ENCODE assay signal across 8 mouse cellular contexts in the genomic region with DNA sequence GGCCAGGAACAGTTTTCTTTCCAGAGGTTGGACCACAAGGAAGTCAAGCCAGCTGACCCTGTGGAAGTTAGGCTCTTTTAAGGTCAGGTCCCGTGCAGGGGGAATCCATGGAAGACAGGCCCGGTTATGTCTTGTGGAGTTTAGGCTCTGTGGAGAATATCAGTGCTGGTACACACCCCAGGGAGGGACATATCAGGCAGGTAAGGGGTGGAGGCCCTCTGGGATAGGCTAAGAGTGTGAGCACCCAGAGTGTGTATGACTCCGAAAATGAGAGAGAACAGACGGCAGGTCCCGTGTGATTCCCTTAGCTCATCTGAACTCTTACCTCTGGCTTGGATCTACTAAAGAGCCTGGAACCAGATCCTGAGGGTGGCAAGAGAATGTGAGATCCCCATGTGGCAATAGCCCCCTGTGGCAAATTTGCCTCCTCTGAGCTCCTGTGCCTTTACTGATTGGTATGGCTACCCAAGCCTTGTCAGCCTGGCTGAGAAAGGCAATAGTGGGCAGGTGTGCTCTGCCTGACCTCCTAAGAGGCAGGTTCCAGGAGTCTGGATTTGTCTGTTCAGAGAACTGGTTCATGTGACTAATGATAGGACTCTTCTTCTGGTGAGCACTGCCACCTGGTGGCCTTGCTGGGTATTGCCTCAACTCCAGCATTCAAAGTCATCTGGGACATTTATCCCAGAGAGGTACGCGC. TPM values are rescaled to one million over a fixed set of nuclear protein-coding genes. Genes with fewer than 3 reads are reported as not detected.
A peak's percentile ranks its signal among the peaks of the same experiment; 100 is the strongest.
DNase-seq lines count a peak whose midpoint lies in the region; ATAC-seq and TF ChIP-seq lines count a peak whose summit lies in the region.

No protein-coding gene starts in this region.

- TF ChIP-seq POLR2A in liver, adult 2 months (IDR thresholded peaks at IDR 0.05; ENCODE audit: extremely low read depth, insufficient read depth, low read length), result no peak

- intact Hi-C loops in gastrocnemius, postnatal 36 days (cut with DNase I), result no loop called here

- ATAC-seq in kidney, embryonic 16.5 days (ENCODE audit: low FRiP score, low TSS enrichment), result peak; percentile 39; the same call in 1 of the 2 replicates

- no peaks in the 10 kb centered on the region for H3K36me3 ChIP-seq in kidney, embryonic 16.5 days (ENCODE audit: insufficient read depth, low read length)
- no peaks in the 10 kb centered on the region for H3K36me3 ChIP-seq in liver, adult 2 months (ENCODE audit: control insufficient read depth, insufficient read depth, low read length)
- H3K36me3 ChIP-seq in splenic B cell, adult 2 months (ENCODE audit: control insufficient read depth, insufficient read depth, low read length, poor library complexity, severe bottlenecking), result no peaks in the 10 kb centered on the region

- WGBS in kidney, embryonic 16.5 days, result 61% methylated on average over 7 of the region's 7 CpGs
- WGBS in liver, adult 2 months, result 51% methylated on average over 7 of the region's 7 CpGs

- H3K4me2 ChIP-seq in kidney, embryonic 16.5 days (replicated peaks; ENCODE audit: low read depth, low read length), result no peak overlapping the region

- no peak overlapping the region for H3K9ac ChIP-seq in kidney, embryonic 16.5 days (replicated peaks; ENCODE audit: low read length)
- H3K9ac ChIP-seq in liver, adult 2 months (ENCODE audit: low read depth, low read length), result no peak overlapping the region

- no peaks in the 10 kb centered on the region for H3K27me3 ChIP-seq in kidney, embryonic 16.5 days (ENCODE audit: insufficient read depth, low read length)
- H3K27me3 ChIP-seq in liver, adult 2 months (ENCODE audit: control insufficient read depth, insufficient read depth, low read length), result no peaks in the 10 kb centered on the region
- H3K27me3 ChIP-seq in splenic B cell, adult 2 months (ENCODE audit: control insufficient read depth, insufficient read depth, low read length, poor library complexity, severe bottlenecking), result no peaks in the 10 kb centered on the region

- H3K9me3 ChIP-seq in kidney, embryonic 16.5 days (ENCODE audit: low read length), result no peaks in the 10 kb centered on the region

- no peaks in the 10 kb centered on the region for H3K4me1 ChIP-seq in kidney, embryonic 16.5 days (ENCODE audit: insufficient read depth, low read length)
- no peaks in the 10 kb centered on the region for H3K4me1 ChIP-seq in liver, adult 2 months (ENCODE audit: control insufficient read depth, insufficient read depth, low read length)

- H3K79me2 ChIP-seq in liver, adult 2 months (ENCODE audit: control insufficient read depth, insufficient read depth, low read length), result no peaks in the 10 kb centered on the region

- H3K4me3 ChIP-seq in kidney, embryonic 16.5 days (ENCODE audit: low read length), result no peak overlapping the region
- no peak overlapping the region for H3K4me3 ChIP-seq in liver, adult 2 months (ENCODE audit: insufficient read depth, low read depth, low read length)

- no peak overlapping the region for H3K27ac ChIP-seq in kidney, embryonic 16.5 days (ENCODE audit: low read length)
- no peak overlapping the region for H3K27ac ChIP-seq in liver, adult 2 months (replicated peaks; ENCODE audit: insufficient read depth, low read depth, low read length)

- TF ChIP-seq CTCF in liver, adult 2 months (IDR thresholded peaks at IDR 0.05; ENCODE audit: low read depth, low read length), result peak; percentile 82

- peak; percentile 48 to 80 for DNase-seq in urinary bladder, adult 18-20 months (ENCODE audit: low spot score in 2 of 2)
- DNase-seq in urinary bladder, postnatal 10 days (ENCODE audit: low spot score), result no peak
- peak; percentile 86 for DNase-seq in embryo, embryonic 10 days (ENCODE audit: low spot score)
- DNase-seq in gastrocnemius, postnatal 36 days, result peak; percentile 65 to 77
- DNase-seq in liver, adult 2 months (ENCODE audit: extremely low read depth, low read depth, low spot score), result peak; percentile 63
- DNase-seq in naive thymus-derived CD4-positive, alpha-beta T cell, adult 2 months (ENCODE audit: low read depth), result peak; percentile 77
- DNase-seq in splenic B cell, adult 2 months (ENCODE audit: low read depth, low spot score), result peak; percentile 76

RNA-seq across cellular contexts. Expression of gene Chrna4, which starts 28.5 kb away (rescaled TPM):
- under 1 TPM; 0.15 to 0.37 TPM for total RNA-seq in gastrocnemius, postnatal 36 days (2021)
- polyA plus RNA-seq in kidney, embryonic 16.5 days (2015; fragmentation: Nextera tagmentation; extraction: Ambion mirVana), result 4.3 TPM in 2 replicates
- total RNA-seq in liver, adult 2 months (2014; rRNA removed), result 0.54 and 1.6 TPM in 2 replicates
- polyA plus RNA-seq in liver, adult 2 months (2012; rRNA removed), result 2.2 and 7.6 TPM in 2 replicates
